Mouse (Mus musculus) liver, embryonic 16.5 days (tissue): Measurements from ENCODE around the gene Arrdc5. TPM values are rescaled to one million over a fixed set of nuclear protein-coding genes. Genes with fewer than 3 reads are reported as not detected.

Experiments used
- ATAC-seq: fragments of 200-750 bp; cut with Nextera tagmentation; 2 replicates; pipeline ENCODE4 v1.8.0; 2017; ENCODE audit warnings: low read depth, mild to moderate bottlenecking, moderate number of reproducible peaks, moderate library complexity
- H3K27ac ChIP-seq: fragments of 300-500 bp; sonication (generic); 2 replicates; pipeline ENCODE4 v1.5.1; 2014; ENCODE audit warnings: mild to moderate bottlenecking, low read length
- H3K27me3 ChIP-seq: fragments of 300-500 bp; sonication (generic); 2 replicates; pipeline ENCODE4 v1.6.1; 2014; ENCODE audit warnings: low read depth, low read length, mixed read lengths; ENCODE audit not compliant: control insufficient read depth, insufficient read depth
- H3K36me3 ChIP-seq: fragments of 300-500 bp; sonication (generic); 2 replicates; pipeline ENCODE4 v1.6.1; 2014; ENCODE audit warnings: mild to moderate bottlenecking; ENCODE audit not compliant: control insufficient read depth, insufficient read depth
- H3K4me1 ChIP-seq: fragments of 300-500 bp; sonication (generic); 2 replicates; pipeline ENCODE4 v1.6.1; 2014; ENCODE audit warnings: low read depth, low read length, mixed read lengths; ENCODE audit not compliant: control insufficient read depth
- H3K4me2 ChIP-seq: fragments of 300-500 bp; sonication (generic); 2 replicates; pipeline ENCODE4 v1.6.1; 2014; ENCODE audit warnings: low read depth, low read length, mixed read lengths
- H3K4me3 ChIP-seq: fragments of 300-500 bp; sonication (generic); 2 replicates; pipeline ENCODE4 v1.5.1; 2014; ENCODE audit warnings: low read depth, mild to moderate bottlenecking, low read length
- H3K9ac ChIP-seq: fragments of 300-500 bp; sonication (generic); 2 replicates; pipeline ENCODE4 v1.6.1; 2014; ENCODE audit warnings: low read depth, low read length
- H3K9me3 ChIP-seq: fragments of 300-500 bp; sonication (generic); replicated peaks from 2 replicates; pipeline ENCODE4 v1.6.1; 2016; ENCODE audit warnings: low read length; ENCODE audit not compliant: control insufficient read depth
- WGBS: fragments of 180-500 bp; shearing (Covaris S2); extraction: QIAGEN DNeasy Blood & Tissue Kit; methylation state at CpG from one replicate; pipeline ENCODE4 v1.1.7; 2014; ENCODE audit not compliant: insufficient replicate concordance; 5-methylcytosine and 5-hydroxymethylcytosine counted together
- polyA plus RNA-seq: library from polyadenylated mRNA; unstranded; fragments of >200 nt; fragmentation: Nextera tagmentation; extraction: Ambion mirVana; gene quantifications from 2 replicates; pipeline ENCODE4 v1.2.1, GENCODE M21; 2015

Arrdc5 gene
- polyA plus RNA-seq, 1 experiment from 2014 or later: not detected

- Histone ChIP-seq H3K4me2 (no peak overlapping the region), H3K27me3 (no peaks in the 10 kb centered on the region), H3K27ac (no peak overlapping the region), H3K4me3 (no peak overlapping the region), H3K9ac (no peak overlapping the region), H3K9me3 (no peaks in the 10 kb centered on the region), H3K36me3 (peaks cover 58% of the 10 kb centered on the region), H3K4me1 (peaks cover 24% of the 10 kb centered on the region)
- no peak for ATAC-seq
- WGBS: 80% methylated on average over 6 of the region's 6 CpGs
Observed at GRCm38 (mm10) chr17:56308088-56308487, 8.0 kb upstream of the Arrdc5 start.

GRCm38 (mm10) chr17:56305826-56306225 is 5.7 kb upstream of the Arrdc5 start:
- 64% methylated on average over 8 of the region's 8 CpGs for WGBS
- no peak overlapping the region for H3K27ac ChIP-seq
- no peak for ATAC-seq
- H3K4me2 ChIP-seq: peak overlapping the region; percentile 99; the same call in 1 of the 2 replicates
- H3K4me3 ChIP-seq: peak overlapping the region; percentile 81; the same call in 1 of the 2 replicates
- peaks cover 35% of the 10 kb centered on the region for H3K4me1 ChIP-seq
- no peaks in the 10 kb centered on the region for H3K27me3 ChIP-seq
- H3K9me3 ChIP-seq: no peaks in the 10 kb centered on the region
- peaks cover 38% of the 10 kb centered on the region for H3K36me3 ChIP-seq
- H3K9ac ChIP-seq: no peak overlapping the region; the same call in 1 of the 2 replicates

GRCm38 (mm10) chr17:56305156-56305555 is 5.1 kb upstream of the Arrdc5 start:
- Histone ChIP-seq H3K4me3 (peak overlapping the region; percentile 81), H3K4me2 (peak overlapping the region; percentile 99), H3K36me3 (peaks cover 31% of the 10 kb centered on the region), H3K4me1 (peaks cover 35% of the 10 kb centered on the region), H3K9me3 (no peaks in the 10 kb centered on the region), H3K27me3 (no peaks in the 10 kb centered on the region), H3K27ac (no peak overlapping the region), H3K9ac (peak overlapping the region; percentile 74)
- ATAC-seq: no peak
- WGBS: 46% methylated on average over 9 of the region's 9 CpGs

- Histone ChIP-seq H3K27me3 (no peaks in the 10 kb centered on the region), H3K4me2 (peak overlapping the region; percentile 99), H3K9ac (peak overlapping the region; percentile 74), H3K4me3 (peak overlapping the region; percentile 81), H3K27ac (peak overlapping the region; percentile 67; the same call in 1 of the 2 replicates), H3K36me3 (peaks cover 28% of the 10 kb centered on the region), H3K9me3 (no peaks in the 10 kb centered on the region), H3K4me1 (peaks cover 35% of the 10 kb centered on the region)
- 11% methylated on average over 11 of the region's 11 CpGs for WGBS
- no peak for ATAC-seq
Observed at GRCm38 (mm10) chr17:56304718-56305117, 4.6 kb upstream of the Arrdc5 start.

- WGBS: under 1% methylated on average over 68 of the region's 68 CpGs
- ATAC-seq: peak; percentile 90
- peak overlapping the region; percentile 78 for H3K9ac ChIP-seq
- peaks cover 35% of the 10 kb centered on the region for H3K4me1 ChIP-seq
- peak overlapping the region; percentile 99 for H3K4me2 ChIP-seq
- peak overlapping the region; percentile 81 for H3K4me3 ChIP-seq
- no peaks in the 10 kb centered on the region for H3K27me3 ChIP-seq
- peak overlapping the region; percentile 88 for H3K27ac ChIP-seq
- peaks cover 21% of the 10 kb centered on the region for H3K36me3 ChIP-seq
- no peaks in the 10 kb centered on the region for H3K9me3 ChIP-seq
Observed at GRCm38 (mm10) chr17:56303847-56304586, 3.9 kb upstream of the Arrdc5 start.

- peak; percentile 86 for ATAC-seq
- Histone ChIP-seq H3K9ac (peak within 1 kb of the TSS; percentile 78), H3K27ac (peak within 1 kb of the TSS; percentile 90), H3K4me2 (peak within 1 kb of the TSS; percentile 99), H3K9me3 (no peaks in the 10 kb centered on the region), H3K4me3 (peak within 1 kb of the TSS; percentile 81), H3K27me3 (no peaks in the 10 kb centered on the region), H3K4me1 (peaks cover 35% of the 10 kb centered on the region), H3K36me3 (peaks cover 14% of the 10 kb centered on the region)
- WGBS: under 1% methylated on average over 43 of the region's 43 CpGs
Observed at GRCm38 (mm10) chr17:56303160-56303846, 3.2 kb upstream of the Arrdc5 start, which contains the start of gene Uhrf1. Gene Uhrf1 (plus strand): TSS chr17:56303321.

GRCm38 (mm10) chr17:56302363-56302996 is 2.4 kb upstream of the Arrdc5 start:
- peak overlapping the region; percentile 81 for H3K4me3 ChIP-seq
- no peaks in the 10 kb centered on the region for H3K9me3 ChIP-seq
- H3K4me1 ChIP-seq: peaks cover 35% of the 10 kb centered on the region
- ATAC-seq: peak; percentile 4; the same call in 1 of the 2 replicates
- no peaks in the 10 kb centered on the region for H3K27me3 ChIP-seq
- peak overlapping the region; percentile 90 for H3K27ac ChIP-seq
- WGBS: 41% methylated on average over 13 of the region's 13 CpGs
- H3K9ac ChIP-seq: peak overlapping the region; percentile 63
- peaks cover 6% of the 10 kb centered on the region; the same call in 1 of the 2 replicates for H3K36me3 ChIP-seq
- H3K4me2 ChIP-seq: peak overlapping the region; percentile 99

- Histone ChIP-seq H3K27me3 (no peaks in the 10 kb centered on the region), H3K9ac (no peak overlapping the region), H3K27ac (no peak overlapping the region), H3K9me3 (no peaks in the 10 kb centered on the region), H3K4me3 (no peak overlapping the region), H3K4me1 (peaks cover 12% of the 10 kb centered on the region), H3K36me3 (no peaks in the 10 kb centered on the region), H3K4me2 (no peak overlapping the region)
- no peak for ATAC-seq
- WGBS: 77% methylated on average over 1 of the region's 1 CpGs
Observed at GRCm38 (mm10) chr17:56298238-56298637, 1.8 kb downstream of the Arrdc5 start.
